Mouse (Mus musculus) cerebellum, postnatal 4 days (tissue): ENCODE measurements around the gene Prkacb.
A peak's percentile ranks its signal among the peaks of the same experiment; 100 is the strongest.
"Not testable (repeated sequence)": the region's sequence is repeated elsewhere in the genome, so short reads cannot be mapped to it uniquely, and the experiment has no call there.

Experiments used
- DNase-seq, 2 experiments: peaks; one replicate each; pipeline ENCODE4 v3.0.0; 2022; ENCODE audit warnings: low spot score in 2 of 2, mixed read lengths in 1 of 2

The Prkacb gene

GRCm38 (mm10) chr3:146778451-146778850, 34.3 kb downstream of the Prkacb start:
- no peak for DNase-seq

- no peak for DNase-seq
Measured at GRCm38 (mm10) chr3:146776711-146777110, 36.1 kb downstream of the Prkacb start.

DNA sequence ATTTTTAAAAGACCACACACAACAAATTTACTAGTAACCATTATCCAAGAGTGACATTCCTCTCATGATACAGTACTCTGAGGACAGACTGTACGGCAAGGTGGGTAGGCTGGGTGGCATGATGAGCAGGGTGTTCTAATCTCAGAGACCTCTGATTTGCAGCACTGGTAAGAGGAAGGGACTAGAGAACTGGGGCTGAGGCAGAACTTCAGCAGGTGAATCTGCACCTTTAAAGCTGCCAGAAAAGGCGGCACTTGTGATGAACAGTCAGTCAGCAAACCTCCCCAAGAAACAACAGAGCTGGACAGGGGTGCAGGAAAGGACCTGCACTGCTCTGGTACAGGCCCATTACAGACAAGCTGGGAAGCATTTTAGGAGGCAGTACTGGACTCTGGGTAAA, 41.9 kb downstream of the Prkacb start:
- DNase-seq, result no peak

- peak in 1 of 2 experiments; percentile 28 for DNase-seq
Measured at GRCm38 (mm10) chr3:146769940-146770659, 42.7 kb downstream of the Prkacb start.

- no peak for DNase-seq
Measured at GRCm38 (mm10) chr3:146769569-146769939, 43.2 kb downstream of the Prkacb start.

DNA sequence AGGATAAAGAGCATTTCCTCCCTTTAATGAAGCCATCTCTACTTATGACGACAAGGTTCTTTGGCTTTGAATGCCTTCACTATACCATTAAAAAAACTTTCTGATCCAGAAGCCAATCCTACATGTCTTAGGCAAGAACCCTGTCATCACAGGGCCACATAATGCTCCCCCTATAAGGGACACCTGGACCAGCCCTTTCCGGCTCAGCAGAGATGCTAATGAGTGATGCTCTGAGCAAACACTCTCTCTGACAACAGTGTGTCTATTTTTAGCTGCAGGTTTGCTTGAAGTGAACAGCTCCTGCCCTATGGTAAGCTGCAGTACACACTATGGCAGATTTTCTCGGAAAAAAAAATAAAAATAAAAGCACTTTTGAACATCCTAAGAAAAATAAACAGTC, 43.9 kb downstream of the Prkacb start:
- DNase-seq, result no peak

DNA sequence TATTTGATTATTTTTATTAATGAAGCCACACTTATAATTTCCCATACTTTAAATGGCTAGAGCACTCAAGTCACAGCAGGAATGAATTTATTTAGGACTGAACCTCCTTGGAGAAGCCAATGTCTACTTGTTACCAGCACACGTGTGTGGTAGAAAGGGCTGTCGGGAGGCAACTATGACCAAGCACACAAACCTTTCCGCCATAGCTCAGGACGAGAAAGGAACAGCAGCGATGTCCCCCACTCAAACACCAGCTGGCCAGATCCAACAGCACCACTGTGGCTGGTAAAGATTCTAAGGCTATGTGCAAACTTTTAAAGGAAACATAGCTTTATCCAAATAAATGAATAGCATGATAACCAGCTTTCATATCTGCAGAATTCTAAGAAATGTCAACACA, 44.4 kb downstream of the Prkacb start:
- DNase-seq, result no peak

GRCm38 (mm10) chr3:146766701-146767181, 46.0 kb downstream of the Prkacb start:
- no peak for DNase-seq

- DNase-seq, result no peak
Measured at GRCm38 (mm10) chr3:146766071-146766605, 46.7 kb downstream of the Prkacb start.

DNA sequence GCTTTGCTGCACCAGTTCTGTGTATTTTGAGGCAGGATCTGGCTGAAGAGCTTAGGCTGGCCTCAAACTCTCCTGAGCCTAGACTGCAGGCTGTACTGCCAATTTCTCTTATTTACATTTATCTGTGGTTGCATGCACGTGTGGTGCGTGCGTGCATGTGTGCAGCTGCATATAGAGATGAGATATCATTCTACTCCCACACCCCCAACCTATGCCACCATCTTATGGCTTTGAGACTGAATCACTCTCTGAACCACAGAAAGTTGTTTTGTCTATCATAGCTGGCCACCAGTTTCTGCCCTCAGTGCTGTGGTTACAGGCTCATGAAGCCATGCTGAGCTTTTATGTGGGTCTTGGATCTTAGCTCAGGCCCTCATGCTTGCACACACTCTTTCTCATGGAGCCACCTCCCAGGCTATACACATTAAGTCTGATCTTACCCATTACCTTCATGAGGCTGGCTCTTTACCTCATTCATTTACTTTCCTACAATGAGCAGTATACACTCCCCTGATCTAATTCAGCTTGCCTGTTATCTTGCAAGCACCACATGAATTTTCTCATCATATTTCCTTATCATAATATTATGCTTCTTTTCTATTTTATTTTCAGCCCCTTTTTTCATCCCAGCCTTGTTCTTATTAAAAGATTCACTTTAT, 47.8 kb downstream of the Prkacb start:
- DNase-seq, result no peak

DNA sequence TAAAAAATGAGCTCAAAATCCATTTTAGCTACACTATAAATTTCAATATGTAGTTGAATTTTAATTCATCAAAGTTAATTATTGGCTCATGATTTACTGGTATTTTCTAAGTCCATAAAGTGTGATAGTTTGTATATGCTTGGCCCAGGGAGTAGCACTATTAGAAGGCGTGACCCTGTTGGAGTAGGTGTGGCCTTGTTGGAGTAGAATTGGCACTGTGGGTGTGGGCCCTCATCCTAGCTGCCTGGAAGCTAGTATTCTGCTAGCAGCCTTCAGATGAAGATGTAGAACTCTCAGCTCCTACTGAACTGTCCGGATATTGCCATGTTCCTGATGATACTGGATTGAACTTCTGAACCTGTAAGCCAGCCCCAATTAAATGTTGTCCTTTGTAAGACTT, 49.7 kb downstream of the Prkacb start:
- DNase-seq, result not testable (repeated sequence)

GRCm38 (mm10) chr3:146761276-146761675, 51.5 kb downstream of the Prkacb start:
- no peak for DNase-seq

DNA sequence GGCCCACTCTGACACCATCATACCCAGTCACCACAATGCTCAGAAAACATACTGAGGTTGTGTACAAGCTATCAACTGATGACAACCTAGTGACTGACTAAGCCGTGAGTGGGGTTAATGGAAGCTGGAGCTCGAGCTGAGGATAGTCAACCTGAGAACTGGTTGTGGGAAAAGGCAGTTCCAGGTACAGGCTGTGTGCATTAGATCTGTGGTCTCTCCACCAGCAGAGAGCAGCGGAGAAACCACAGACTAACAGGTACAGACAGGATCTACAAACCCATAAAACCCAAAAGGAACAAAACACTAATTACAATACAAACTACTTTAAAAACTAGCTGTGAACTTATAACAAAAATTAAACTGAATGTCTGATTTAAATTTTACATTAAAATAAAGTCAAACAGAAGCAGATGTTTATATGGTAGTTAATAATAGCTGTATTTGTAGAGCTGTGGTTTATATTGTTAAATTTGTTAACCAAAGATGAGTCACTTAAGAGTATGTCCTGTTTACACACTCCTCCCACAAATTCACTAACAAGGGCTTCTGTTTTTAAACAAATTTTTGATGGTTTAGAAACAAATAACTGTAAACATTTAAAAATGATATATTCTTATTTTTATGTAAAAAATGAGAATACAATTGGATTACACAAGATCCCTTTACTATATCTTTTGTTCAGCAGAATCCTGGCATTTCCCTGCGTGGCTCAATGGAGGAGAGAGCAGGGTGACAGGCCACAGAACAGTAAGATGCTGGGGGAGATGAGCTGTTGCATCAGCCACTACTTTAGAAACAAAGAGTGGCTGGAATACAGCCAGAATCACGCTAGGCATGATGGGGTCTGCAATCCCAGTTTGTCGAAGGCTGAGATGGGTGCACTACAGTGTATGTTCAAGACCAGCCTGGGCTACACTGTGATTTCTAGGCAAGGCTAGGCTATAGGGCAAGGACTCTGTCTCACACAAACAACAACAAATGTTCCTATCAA, 54.5 kb downstream of the Prkacb start:
- no peak for DNase-seq

DNA sequence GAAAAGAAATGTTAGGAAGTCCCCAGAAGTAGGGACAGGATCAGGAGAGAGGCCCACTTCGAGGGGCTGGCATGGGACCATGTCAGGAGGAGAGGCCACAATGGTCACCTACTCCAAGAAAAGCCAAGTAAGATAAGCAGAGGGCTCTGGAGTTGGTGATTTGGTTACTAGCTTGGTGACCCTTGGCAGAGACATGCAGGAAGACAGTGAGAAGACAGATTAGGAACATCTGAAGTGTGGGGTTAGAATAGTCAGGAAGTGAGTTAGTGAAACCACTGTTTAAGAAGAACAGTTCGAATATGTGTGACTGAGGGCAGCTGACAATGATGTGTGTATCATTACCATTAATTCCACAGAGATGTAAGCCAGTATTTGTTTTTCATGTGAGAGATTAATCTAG, 58.5 kb downstream of the Prkacb start:
- no peak for DNase-seq

DNA sequence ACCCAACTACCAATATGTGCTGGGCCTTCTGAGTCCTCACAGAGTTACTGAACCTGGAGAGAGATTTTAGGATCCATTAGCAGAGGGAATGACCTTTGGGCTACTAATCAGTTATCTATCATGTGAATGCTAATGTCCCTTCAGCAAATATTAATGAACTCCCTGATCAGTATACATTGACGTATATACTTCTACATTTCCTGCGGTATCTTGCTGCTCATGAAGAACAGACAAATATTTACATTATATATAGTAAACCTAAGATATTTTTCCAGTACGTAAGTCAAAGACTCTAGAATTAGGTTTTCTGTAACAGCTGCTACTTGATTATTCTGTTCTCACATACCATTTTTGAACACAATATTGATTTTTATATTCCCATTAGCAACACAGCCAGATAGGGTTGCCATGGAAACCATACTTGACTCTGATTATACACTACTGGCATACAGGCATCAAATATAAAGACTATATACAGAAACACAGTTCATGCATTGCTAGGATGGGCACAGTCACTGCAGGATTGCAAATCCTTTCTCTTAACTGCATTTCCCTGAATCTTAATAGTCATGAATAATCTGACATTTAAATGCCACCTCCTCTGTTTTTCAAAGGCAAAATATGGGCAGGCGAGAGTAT, 71.1 kb downstream of the Prkacb start:
- DNase-seq, result no peak

DNA sequence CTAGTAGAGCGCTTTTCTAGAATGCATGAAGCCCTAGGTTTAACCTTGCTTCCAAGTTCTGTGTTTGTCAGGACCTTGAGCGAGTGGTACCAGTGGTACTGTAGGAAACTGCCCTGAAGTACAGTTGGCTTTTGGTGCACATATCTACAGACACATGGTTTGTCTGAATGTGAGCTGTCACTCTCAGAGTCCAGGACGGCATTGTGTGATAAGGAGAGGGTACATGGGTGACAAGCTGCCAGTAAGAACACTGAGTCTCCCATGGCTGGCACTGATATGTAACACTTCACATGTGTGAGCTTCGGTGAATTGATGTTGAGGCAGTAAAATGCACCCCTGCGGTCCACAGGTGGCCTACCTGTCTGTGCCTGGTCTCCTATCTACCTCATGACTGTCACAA, 71.6 kb downstream of the Prkacb start:
- no peak for DNase-seq

DNA sequence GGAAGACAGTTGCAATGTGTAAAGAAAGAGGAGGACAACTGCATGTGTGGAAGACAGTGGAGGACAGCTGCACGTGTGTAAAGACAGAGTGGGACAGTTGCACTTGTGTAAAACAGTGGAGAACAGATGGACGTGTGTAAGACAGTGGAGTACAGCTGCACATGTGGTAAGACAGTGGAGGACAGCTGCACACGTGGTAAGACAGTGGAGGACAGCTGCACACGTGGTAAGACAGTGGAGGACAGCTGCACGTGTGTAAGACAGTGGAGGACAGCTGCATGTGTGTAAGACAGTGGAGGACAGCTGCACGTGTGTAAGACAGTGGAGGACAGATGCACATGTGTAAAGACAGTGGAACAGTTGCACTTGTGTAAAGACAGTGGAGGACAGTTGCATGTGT, 76.6 kb downstream of the Prkacb start:
- DNase-seq, result not testable (repeated sequence)

DNA sequence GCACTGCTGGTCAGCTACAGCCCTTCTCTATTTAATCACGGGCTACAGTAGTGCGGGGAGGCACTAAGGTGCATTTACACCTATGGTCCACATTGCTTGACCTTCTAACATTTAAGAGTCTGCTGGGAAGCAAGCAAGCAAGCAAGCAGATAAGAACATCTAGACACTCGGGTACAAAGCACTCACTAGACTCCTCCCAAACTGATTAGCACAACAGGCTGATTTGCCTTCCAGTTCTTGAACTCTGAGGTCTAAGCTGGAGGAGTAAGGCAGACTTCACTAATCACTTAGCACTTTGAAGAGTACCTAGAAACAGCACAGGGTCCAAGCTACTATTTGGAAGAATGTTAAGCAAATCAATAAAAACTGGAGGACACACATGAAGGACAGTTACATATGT, 77.1 kb downstream of the Prkacb start:
- DNase-seq, result no peak

GRCm38 (mm10) chr3:146734907-146735629, 77.7 kb downstream of the Prkacb start:
- no peak for DNase-seq

DNA sequence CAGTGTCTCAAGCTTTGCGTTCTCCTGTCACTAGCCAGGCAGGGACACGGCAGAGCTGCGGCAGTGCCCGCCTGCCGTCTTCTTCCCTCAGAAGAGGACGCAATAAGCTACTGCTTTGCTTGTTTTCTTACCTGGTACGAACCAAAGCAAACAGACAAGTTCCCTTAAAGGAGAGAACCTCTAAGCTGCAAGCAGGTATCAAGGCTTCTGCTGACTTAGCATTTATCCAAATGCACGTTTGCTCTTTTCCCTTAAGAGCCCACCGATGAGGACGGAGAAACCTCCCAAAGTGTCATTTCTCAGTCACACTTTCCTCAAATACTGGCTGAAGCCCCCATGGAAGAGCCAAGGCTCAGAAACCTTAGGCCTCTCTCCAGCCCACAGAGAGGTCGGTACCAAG, 81.3 kb downstream of the Prkacb start:
- DNase-seq, result no peak

- DNase-seq, result no peak
Measured at GRCm38 (mm10) chr3:146723037-146723436, 89.8 kb downstream of the Prkacb start.
